Mouse (Mus musculus) MEL (cell line): ENCODE data around the gene Tm4sf5. TPM values are rescaled to one million over a fixed set of nuclear protein-coding genes. Genes with fewer than 3 reads are reported as not detected.

Experiments used
- DNase-seq: peaks from one replicate; pipeline ENCODE4 v3.0.0; 2011; ENCODE audit warnings: low read depth, low spot score
- H3K27ac ChIP-seq: 2 replicates; pipeline ENCODE4 v1.5.1; 2012; ENCODE audit warnings: low read depth, mild to moderate bottlenecking, control low read depth, low read length, moderate library complexity; ENCODE audit not compliant: control insufficient read depth
- H3K27me3 ChIP-seq, 2 experiments: fragments of 150-350 bp in 1 of 2; sonication (generic) in 1 of 2; 2 replicates each; pipeline ENCODE4 v1.6.1; 2012; ENCODE audit warnings: low read length in 2 of 2, mild to moderate bottlenecking in 2 of 2, improper control_type of control experiment in 1 of 2, moderate library complexity in 1 of 2; ENCODE audit not compliant: insufficient read depth in 2 of 2, control insufficient read depth in 1 of 2
- H3K36me3 ChIP-seq, 2 experiments: 2 replicates each; pipeline ENCODE4 v1.6.1; 2012 to 2014; ENCODE audit warnings: low read length in 2 of 2, improper control_type of control experiment in 1 of 2, inconsistent platforms in 1 of 2, mild to moderate bottlenecking in 1 of 2; ENCODE audit not compliant: insufficient read depth in 2 of 2, control insufficient read depth in 1 of 2
- H3K4me1 ChIP-seq, 2 experiments: fragments of 150-350 bp in 1 of 2; sonication (generic) in 1 of 2; 2 replicates each; pipeline ENCODE4 v1.6.1; 2012; ENCODE audit warnings: low read length in 2 of 2, improper control_type of control experiment in 1 of 2, mild to moderate bottlenecking in 1 of 2; ENCODE audit not compliant: insufficient read depth in 2 of 2, control insufficient read depth in 1 of 2
- H3K4me3 ChIP-seq, 2 experiments: fragments of 150-350 bp in 1 of 2; sonication (generic) in 1 of 2; 2 replicates each; pipeline ENCODE4 v1.5.1; 2012; ENCODE audit warnings: low read depth in 2 of 2, low read length in 2 of 2, mild to moderate bottlenecking in 2 of 2, moderate library complexity in 2 of 2, control low read depth in 1 of 2, improper control_type of control experiment in 1 of 2; ENCODE audit not compliant: control insufficient read depth in 1 of 2, insufficient read depth in 1 of 2
- H3K79me2 ChIP-seq: 2 replicates; pipeline ENCODE4 v1.6.1; 2012; ENCODE audit warnings: mild to moderate bottlenecking, low read length, moderate library complexity; ENCODE audit not compliant: control insufficient read depth, poor library complexity, insufficient read depth
- H3K9ac ChIP-seq: 2 replicates; pipeline ENCODE4 v1.6.1; 2012; ENCODE audit warnings: low read depth, mild to moderate bottlenecking, control low read depth, low read length, moderate library complexity; ENCODE audit not compliant: control insufficient read depth, poor library complexity, severe bottlenecking
- H3K9me3 ChIP-seq: fragments of 150-350 bp; sonication (generic); replicated peaks from 2 replicates; pipeline ENCODE4 v1.6.1; 2012; ENCODE audit warnings: mild to moderate bottlenecking, low read length, improper control_type of control experiment, moderate library complexity; ENCODE audit not compliant: insufficient read depth
- BHLHE40 ChIP-seq: IDR thresholded peaks from 2 replicates; pipeline ENCODE4 v1.6.1; 2012; ENCODE audit warnings: low read depth, mild to moderate bottlenecking, inconsistent platforms, low read length, improper control_type of control experiment, borderline replicate concordance
- CHD2 ChIP-seq: IDR thresholded peaks from 2 replicates; pipeline ENCODE4 v1.6.1; 2011; ENCODE audit warnings: low read length, improper control_type of control experiment
- CTCF ChIP-seq, 3 experiments: IDR thresholded peaks in 2 of 3; conservative IDR thresholded peaks in 1 of 3; 2 replicates each; pipeline ENCODE4 v1.5.1; 2011 to 2012; ENCODE audit warnings: low read length in 3 of 3, low read depth in 2 of 3, mild to moderate bottlenecking in 2 of 3, improper control_type of control experiment in 1 of 3, inconsistent platforms in 1 of 3, mixed read lengths in 1 of 3, moderate library complexity in 1 of 3; ENCODE audit not compliant: control insufficient read depth in 1 of 3, insufficient read depth in 1 of 3, poor library complexity in 1 of 3, severe bottlenecking in 1 of 3
- ETS1 ChIP-seq: IDR thresholded peaks from 2 replicates; pipeline ENCODE4 v1.6.1; 2012; ENCODE audit warnings: low read depth, mild to moderate bottlenecking, inconsistent platforms, low read length, improper control_type of control experiment, moderate library complexity
- GABPA ChIP-seq: IDR thresholded peaks from 2 replicates; pipeline ENCODE4 v1.6.1; 2012; ENCODE audit warnings: low read depth, mild to moderate bottlenecking, inconsistent platforms, low read length, improper control_type of control experiment, moderate library complexity
- MAFK ChIP-seq: IDR thresholded peaks from 2 replicates; pipeline ENCODE4 v1.6.1; 2011; ENCODE audit warnings: low read depth, mild to moderate bottlenecking, low read length, improper control_type of control experiment, borderline replicate concordance
- MAX ChIP-seq: IDR thresholded peaks from 2 replicates; pipeline ENCODE4 v1.6.1; 2011; ENCODE audit warnings: low read length, improper control_type of control experiment
- MXI1 ChIP-seq: IDR thresholded peaks from 2 replicates; pipeline ENCODE4 v1.6.1; 2011; ENCODE audit warnings: mild to moderate bottlenecking, low read depth, low read length, improper control_type of control experiment
- MYB ChIP-seq: IDR thresholded peaks from 2 replicates; pipeline ENCODE4 v1.6.1; 2011; ENCODE audit warnings: mild to moderate bottlenecking, low read depth, low read length, improper control_type of control experiment
- MYC ChIP-seq: IDR thresholded peaks from 2 replicates; pipeline ENCODE4 v1.6.1; 2011; ENCODE audit warnings: low read depth, mild to moderate bottlenecking, low read length, improper control_type of control experiment, moderate library complexity
- NRF1 ChIP-seq: IDR thresholded peaks from 2 replicates; pipeline ENCODE4 v1.6.1; 2014; ENCODE audit warnings: low read depth, mild to moderate bottlenecking, inconsistent platforms, low read length, improper control_type of control experiment, moderate library complexity; ENCODE audit not compliant: poor library complexity, insufficient read depth, severe bottlenecking
- RAD21 ChIP-seq: IDR thresholded peaks from 2 replicates; pipeline ENCODE4 v1.6.1; 2011; ENCODE audit warnings: mild to moderate bottlenecking, low read depth, low read length, improper control_type of control experiment
- SIN3A ChIP-seq: IDR thresholded peaks from 2 replicates; pipeline ENCODE4 v1.6.1; 2012; ENCODE audit warnings: low read length, improper control_type of control experiment, inconsistent platforms
- SMC3 ChIP-seq: IDR thresholded peaks from 2 replicates; pipeline ENCODE4 v1.6.1; 2011; ENCODE audit warnings: low read depth, low read length, improper control_type of control experiment
- TCF12 ChIP-seq: IDR thresholded peaks from 2 replicates; pipeline ENCODE4 v1.6.1; 2014; ENCODE audit warnings: low read depth, mild to moderate bottlenecking, inconsistent platforms, low read length, improper control_type of control experiment, moderate library complexity
- UBTF ChIP-seq: IDR thresholded peaks from 2 replicates; pipeline ENCODE4 v1.6.1; 2012; ENCODE audit warnings: low read depth, mild to moderate bottlenecking, inconsistent platforms, low read length, improper control_type of control experiment, moderate library complexity, borderline replicate concordance; ENCODE audit not compliant: insufficient read depth
- USF1 ChIP-seq: IDR thresholded peaks from 2 replicates; pipeline ENCODE4 v1.6.1; 2014; ENCODE audit warnings: low read depth, mild to moderate bottlenecking, inconsistent platforms, low read length, improper control_type of control experiment, moderate library complexity
- ZKSCAN1 ChIP-seq: IDR thresholded peaks from 2 replicates; pipeline ENCODE4 v1.6.1; 2012; ENCODE audit warnings: low read depth, mild to moderate bottlenecking, inconsistent platforms, low read length, improper control_type of control experiment, moderate library complexity
- polyA plus RNA-seq, 2 experiments: library from polyadenylated mRNA; stranded (reverse) in 1 of 2; unstranded in 1 of 2; fragments of >175 nt in 1 of 2; fragments of >200 nt in 1 of 2; gene quantifications; 2 replicates each; pipeline versions ENCODE4 v1.2.1 to v1.2.4; 2012; ENCODE audit warnings: low replicate concordance in 2 of 2, low read depth in 1 of 2; ENCODE audit not compliant: insufficient read length in 2 of 2, insufficient read depth in 1 of 2, missing spikeins in 1 of 2
- total RNA-seq: library from RNA; depleted of rRNA; stranded (reverse); fragments of 300-350 nt; gene quantifications from 2 replicates; pipeline ENCODE4 v1.2.3, GENCODE M21; 2012

The Tm4sf5 gene
- total and polyA plus RNA-seq, 3 experiments: 0.21 to 0.27 TPM; not detected in 1

- peaks cover 11 to 14% of the 10 kb centered on the region in 2 experiments for H3K27me3 ChIP-seq
- no peaks in the 10 kb centered on the region; the same call in 1 of the 2 replicates for H3K79me2 ChIP-seq
- peak overlapping the region; percentile 45 to 51 for H3K4me3 ChIP-seq
- H3K9me3 ChIP-seq: no peaks in the 10 kb centered on the region
- peaks cover 0 to 3% of the 10 kb centered on the region in 2 experiments; a peak in 2 of 4 replicates for H3K4me1 ChIP-seq
- no peak overlapping the region for H3K27ac ChIP-seq
- H3K9ac ChIP-seq: peak overlapping the region; percentile 28
- DNase-seq: no peak
- TF ChIP-seq MAX: no peak
- TF ChIP-seq ZKSCAN1: no peak
- TF ChIP-seq MAFK: peak; percentile 80
- no peak for TF ChIP-seq GABPA
- no peak for TF ChIP-seq ETS1
- TF ChIP-seq CHD2: no peak
- no peak for TF ChIP-seq USF1
- 0 out of 2 replicates have a peak, but pooled peaks have one; percentile 5 for TF ChIP-seq MXI1
- TF ChIP-seq, all 39 proteins: peak for 2
- H3K36me3 ChIP-seq: no peaks in the 10 kb centered on the region
Observed at GRCm38 (mm10) chr11:70539423-70539822, 34.4 kb downstream of the Tm4sf5 start.

- peak; percentile 83 for DNase-seq
- H3K36me3 ChIP-seq: no peaks in the 10 kb centered on the region
- H3K4me3 ChIP-seq: peak within 1 kb of the TSS; percentile 45 to 51
- peaks cover 11 to 14% of the 10 kb centered on the region in 2 experiments for H3K27me3 ChIP-seq
- no peaks in the 10 kb centered on the region; the same call in 1 of the 2 replicates for H3K79me2 ChIP-seq
- peak within 1 kb of the TSS; percentile 28 for H3K9ac ChIP-seq
- H3K9me3 ChIP-seq: no peaks in the 10 kb centered on the region
- H3K4me1 ChIP-seq: peaks cover 0 to 3% of the 10 kb centered on the region in 2 experiments; a peak in 2 of 4 replicates
- no peak within 1 kb of the TSS for H3K27ac ChIP-seq
- TF ChIP-seq BHLHE40 (no peak), MYB (no peak), CTCF (IDR thresholded peaks at IDR 0.05 in 2 of 3, conservative IDR thresholded peaks at IDR 0.05 in 1 of 3; ENCODE audit: control insufficient read depth in 1 of 3, insufficient read depth in 1 of 3, low read depth in 2 of 3, low read length in 3 of 3, poor library complexity in 1 of 3, severe bottlenecking in 1 of 3) (peak in 2 of 3 experiments; percentile 50 to 59; a peak in 4 of 6 replicates), SIN3A (peak; percentile 28; the same call in 1 of the 2 replicates), UBTF (0 out of 2 replicates have a peak, but pooled peaks have one; percentile 41), MXI1 (0 out of 2 replicates have a peak, but pooled peaks have one; percentile 24), TCF12 (0 out of 2 replicates have a peak, but pooled peaks have one; percentile 8), RAD21 (peak; percentile 25), NRF1 (peak; percentile 72), SMC3 (peak; percentile 59), MYC (no peak)
Observed at GRCm38 (mm10) chr11:70539877-70540587, 35.0 kb downstream of the Tm4sf5 start, which contains the start of gene Pld2. TSS of gene Pld2 (plus strand) at chr11:70540064.
